Mouse (Mus musculus) macrophage (primary cell): ENCODE data around the gene Commd9. TPM values are rescaled to one million over a fixed set of nuclear protein-coding genes. Genes with fewer than 3 reads are reported as not detected.
A peak's percentile ranks its signal among the peaks of the same experiment; 100 is the strongest.

Experiments used
- H3K27ac ChIP-seq: fragments of 350-480 bp; formaldehyde crosslinking; 2 replicates; pipeline ENCODE4 v1.9.0; 2021
- H3K36me3 ChIP-seq: fragments of 350-480 bp; formaldehyde crosslinking; 2 replicates; pipeline ENCODE4 v1.9.0; 2021; ENCODE audit errors: inconsistent target
- H3K4me3 ChIP-seq: fragments of 350-480 bp; formaldehyde crosslinking; 2 replicates; pipeline ENCODE4 v1.9.0; 2021; ENCODE audit errors: inconsistent target
- H3K79me2 ChIP-seq: fragments of 350-480 bp; formaldehyde crosslinking; 2 replicates; pipeline ENCODE4 v1.9.0; 2021; ENCODE audit errors: inconsistent target
- WGBS: methylation state at CpG from one replicate; pipeline ENCODE4 v1.1.7; 2026; ENCODE audit warnings: inconsistent platforms; ENCODE audit not compliant: missing documents; 5-methylcytosine and 5-hydroxymethylcytosine counted together
- polyA plus RNA-seq: library from polyadenylated mRNA; stranded (reverse); fragments of 250-400 nt; gene quantifications from 3 replicates; pipeline ENCODE4 v1.2.4, GENCODE M21; 2018; ENCODE audit warnings: inconsistent platforms
- total RNA-seq, 78 experiments: library from RNA; depleted of rRNA; stranded (reverse); fragments of 250-400 nt; gene quantifications; 1 replicate in 9 of 78; 2 replicates in 24 of 78; 3 replicates in 43 of 78; 4 replicates in 2 of 78; pipeline ENCODE4 v1.2.4; 2018; ENCODE audit warnings: inconsistent platforms in 56 of 78

The Commd9 gene
- total RNA-seq (2018; cell fraction: chromatin; rRNA removed): 10 to 100 TPM; 10.0 to 56.0 (median 20.0) TPM
- total RNA-seq (2018; cell fraction: cytosol; rRNA removed): 10 to 100 TPM; 25.5 to 54.2 (median 42.0) TPM
- 10 to 100 TPM in 25 of 26 experiments, 1 to 10 TPM in 1; 9.2 to 51.3 (median 22.3) TPM for total RNA-seq (2018; cell fraction: nucleus; rRNA removed)
- 63.9 to 130 TPM (median 72.5 TPM) in 3 replicates for polyA plus RNA-seq

GRCm38 (mm10) chr2:101885768-101886438 lies at the start of gene Commd9:
Gene Commd9, plus strand, starts transcription at chr2:101886247.
- WGBS: 14% methylated on average over 20 of the region's 22 CpGs
- H3K27ac ChIP-seq: peak within 1 kb of the TSS; percentile 78
- peak within 1 kb of the TSS; percentile 96 for H3K4me3 ChIP-seq
- H3K79me2 ChIP-seq: peaks cover 48% of the 10 kb centered on the region
- H3K36me3 ChIP-seq: no peaks in the 10 kb centered on the region

- WGBS: 94% methylated on average over 7 of the region's 7 CpGs
- no peak overlapping the region for H3K4me3 ChIP-seq
- H3K36me3 ChIP-seq: no peaks in the 10 kb centered on the region
- H3K27ac ChIP-seq: no peak overlapping the region
- H3K79me2 ChIP-seq: no peaks in the 10 kb centered on the region
These were observed 43.3 kb upstream of the Commd9 start for GRCm38 (mm10) chr2:101842756-101843155.

- no peak overlapping the region for H3K4me3 ChIP-seq
- 83% methylated on average over 7 of the region's 7 CpGs for WGBS
- no peaks in the 10 kb centered on the region for H3K79me2 ChIP-seq
- H3K36me3 ChIP-seq: no peaks in the 10 kb centered on the region
- no peak overlapping the region for H3K27ac ChIP-seq
These were observed 31.3 kb upstream of the Commd9 start for GRCm38 (mm10) chr2:101854792-101855191.

DNA sequence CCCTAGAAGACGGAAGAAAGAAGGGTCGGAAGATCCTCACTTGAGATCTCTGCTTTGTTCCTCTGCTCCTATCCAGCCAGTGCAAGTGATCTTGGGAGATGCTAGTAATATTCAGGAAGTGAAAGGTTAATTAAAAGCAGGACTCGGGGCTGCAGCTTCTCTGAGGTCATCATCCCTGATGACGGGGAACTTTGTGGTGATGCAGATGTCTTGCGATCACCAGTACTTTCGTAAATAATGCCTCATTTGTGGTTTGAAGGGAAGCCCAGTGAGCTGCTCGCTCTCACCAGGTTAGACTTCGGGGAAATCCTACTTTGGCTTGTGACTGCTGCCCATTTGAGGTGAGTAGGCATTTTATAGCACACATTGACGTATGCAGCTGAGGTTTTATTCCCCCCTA lies 29.9 kb upstream of the Commd9 start:
- H3K36me3 ChIP-seq: no peaks in the 10 kb centered on the region
- no peak overlapping the region for H3K27ac ChIP-seq
- no peaks in the 10 kb centered on the region for H3K79me2 ChIP-seq
- WGBS: 54% methylated on average over 9 of the region's 9 CpGs
- H3K4me3 ChIP-seq: no peak overlapping the region

DNA sequence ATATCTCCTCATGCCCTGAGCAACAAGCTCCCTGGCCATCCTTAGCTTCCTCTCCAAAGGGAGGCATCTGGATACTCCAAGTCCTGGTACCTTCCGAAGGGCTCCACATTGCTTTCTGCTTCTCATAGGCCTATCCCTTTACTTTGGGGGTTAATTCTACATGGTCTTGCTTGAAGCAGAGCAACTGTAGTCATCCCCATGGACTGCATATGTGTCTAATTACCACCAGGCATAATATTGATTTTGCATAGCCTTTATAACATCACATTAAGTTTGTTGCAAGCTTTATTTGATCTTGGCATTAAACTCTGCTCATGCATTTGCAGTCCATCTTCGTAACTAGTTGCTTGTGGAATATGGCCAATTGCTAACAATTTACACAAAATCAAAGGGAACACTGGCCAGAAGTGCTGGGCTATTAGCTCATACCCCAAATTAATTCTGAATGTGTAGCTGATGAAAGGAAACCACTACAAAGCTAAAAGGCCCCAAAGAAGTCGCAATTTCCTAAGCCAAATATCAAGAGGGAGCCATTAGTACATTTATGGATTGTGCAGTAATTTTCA lies 25.0 kb upstream of the Commd9 start:
- Histone ChIP-seq H3K36me3 (no peaks in the 10 kb centered on the region), H3K4me3 (no peak overlapping the region), H3K27ac (no peak overlapping the region), H3K79me2 (no peaks in the 10 kb centered on the region)
- WGBS: 92% methylated on average over 3 of the region's 3 CpGs

GRCm38 (mm10) chr2:101862219-101863123 lies 23.6 kb upstream of the Commd9 start:
- Histone ChIP-seq H3K36me3 (no peaks in the 10 kb centered on the region), H3K27ac (no peak overlapping the region), H3K4me3 (no peak overlapping the region), H3K79me2 (no peaks in the 10 kb centered on the region)
- 81% methylated on average over 15 of the region's 15 CpGs for WGBS

DNA sequence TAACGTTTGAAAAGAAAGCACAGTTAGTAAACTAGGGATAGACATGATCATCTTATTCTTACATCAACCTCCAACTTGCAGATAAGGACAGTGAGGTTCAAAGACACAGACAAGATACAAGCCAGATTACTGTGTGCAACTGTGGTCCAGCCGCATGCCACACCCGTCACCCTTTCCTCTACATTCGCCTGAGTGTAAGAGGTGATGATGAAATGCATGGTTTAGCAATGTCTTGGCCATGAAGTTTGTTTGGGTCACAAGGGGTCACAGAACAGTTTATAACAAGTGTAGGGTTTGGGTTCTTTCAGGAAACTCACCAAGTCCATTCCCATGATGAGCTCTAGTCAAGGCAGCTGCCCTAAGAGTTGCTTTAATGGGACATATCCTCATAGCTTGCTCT lies 17.4 kb upstream of the Commd9 start:
- 37% methylated on average over 4 of the region's 4 CpGs for WGBS
- H3K4me3 ChIP-seq: no peak overlapping the region
- no peaks in the 10 kb centered on the region for H3K36me3 ChIP-seq
- H3K79me2 ChIP-seq: no peaks in the 10 kb centered on the region
- H3K27ac ChIP-seq: no peak overlapping the region

DNA sequence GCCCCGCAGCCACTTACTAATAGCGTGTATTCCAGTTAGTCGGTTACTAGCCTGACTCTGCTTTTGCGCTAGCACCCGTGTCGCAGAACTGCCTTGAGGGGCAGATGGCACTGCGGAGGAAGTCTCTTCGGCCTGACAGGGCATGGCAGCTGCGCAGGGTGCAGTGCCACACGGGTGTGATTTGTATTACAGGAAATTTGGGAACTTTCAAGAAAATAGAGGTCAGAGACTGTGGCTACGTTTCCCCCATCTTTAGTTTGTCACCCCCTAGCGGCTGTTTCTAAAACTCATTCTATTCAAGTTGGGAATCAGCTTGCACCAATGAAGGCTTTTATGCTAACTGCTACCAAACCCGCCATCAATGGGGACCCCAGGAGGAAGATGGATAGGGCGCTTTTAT lies 14.9 kb upstream of the Commd9 start:
- Histone ChIP-seq H3K79me2 (no peaks in the 10 kb centered on the region), H3K4me3 (no peak overlapping the region), H3K27ac (no peak overlapping the region), H3K36me3 (no peaks in the 10 kb centered on the region)
- 19% methylated on average over 14 of the region's 14 CpGs for WGBS

DNA sequence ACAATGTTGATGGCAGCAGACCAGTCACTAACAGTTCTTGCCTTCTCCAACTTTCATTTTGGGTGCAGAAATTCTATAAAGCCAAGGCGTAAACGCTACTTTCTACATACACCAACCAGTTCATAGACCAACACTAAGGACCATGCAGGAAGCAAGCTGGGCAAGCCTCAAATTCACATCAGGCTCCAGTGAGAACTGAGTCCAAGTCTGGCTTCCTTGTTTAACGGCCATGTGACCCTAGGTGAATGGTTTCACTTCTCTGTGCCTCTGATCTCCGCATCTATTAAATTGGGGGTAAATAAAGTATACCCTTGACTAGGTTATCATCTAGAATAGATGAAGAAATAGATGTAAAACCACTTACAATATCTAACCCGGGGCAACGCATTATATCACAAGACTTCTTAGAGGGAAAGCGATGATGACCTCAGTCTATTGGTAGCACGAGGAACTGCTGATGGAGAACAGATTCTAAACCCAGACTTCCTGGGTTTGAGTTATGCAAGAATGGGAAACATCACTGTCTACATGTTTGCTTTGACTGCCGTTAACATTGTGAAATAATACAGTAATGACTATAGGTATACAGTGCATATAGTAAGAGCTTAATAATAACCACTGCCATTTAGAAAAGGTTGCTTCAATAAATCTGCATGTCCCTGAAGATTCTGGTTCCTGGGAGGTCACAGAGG lies 4.4 kb upstream of the Commd9 start:
- no peak overlapping the region for H3K4me3 ChIP-seq
- no peaks in the 10 kb centered on the region for H3K36me3 ChIP-seq
- H3K79me2 ChIP-seq: peaks cover 5% of the 10 kb centered on the region
- WGBS: 26% methylated on average over 9 of the region's 9 CpGs
- peak overlapping the region; percentile 71 for H3K27ac ChIP-seq

- H3K79me2 ChIP-seq: peaks cover 19% of the 10 kb centered on the region
- H3K4me3 ChIP-seq: no peak within 1 kb of the TSS
- peak within 1 kb of the TSS; percentile 71 for H3K27ac ChIP-seq
- WGBS: 58% methylated on average over 3 of the region's 3 CpGs
- H3K36me3 ChIP-seq: no peaks in the 10 kb centered on the region
These were observed 3.0 kb upstream of the Commd9 start, which contains the start of gene Prr5l for GRCm38 (mm10) chr2:101882998-101883397. Gene Prr5l, minus strand, starts transcription at chr2:101883027.

GRCm38 (mm10) chr2:101884286-101884685 lies 1.8 kb upstream of the Commd9 start:
- H3K4me3 ChIP-seq: no peak overlapping the region
- H3K27ac ChIP-seq: no peak overlapping the region
- peaks cover 32% of the 10 kb centered on the region for H3K79me2 ChIP-seq
- no peaks in the 10 kb centered on the region for H3K36me3 ChIP-seq
- 100% methylated on average over 2 of the region's 2 CpGs for WGBS

DNA sequence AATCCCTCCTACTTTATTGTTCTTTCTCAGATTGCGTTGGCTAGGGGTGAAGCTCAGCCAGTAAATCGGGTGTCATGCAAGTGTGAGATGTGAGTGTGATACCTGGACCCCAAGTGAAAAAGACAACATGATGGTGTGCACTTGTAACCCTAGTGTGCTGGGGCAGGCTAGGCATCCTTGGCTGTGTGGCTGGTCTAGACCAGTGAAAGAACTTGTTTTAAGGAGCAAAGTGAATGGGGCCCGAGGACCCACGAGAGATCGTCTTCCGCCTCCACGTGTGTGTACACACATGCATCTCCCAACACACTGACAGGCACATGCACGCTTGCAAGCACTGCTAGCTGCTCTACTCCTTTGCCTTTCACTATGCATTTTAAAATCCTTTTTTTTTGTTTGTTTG lies 2.8 kb downstream of the Commd9 start:
- no peak overlapping the region for H3K27ac ChIP-seq
- no peaks in the 10 kb centered on the region for H3K36me3 ChIP-seq
- 91% methylated on average over 8 of the region's 8 CpGs for WGBS
- H3K79me2 ChIP-seq: peaks cover 78% of the 10 kb centered on the region
- H3K4me3 ChIP-seq: no peak overlapping the region

GRCm38 (mm10) chr2:101891143-101891542 lies 5.1 kb downstream of the Commd9 start:
- H3K27ac ChIP-seq: no peak overlapping the region
- no peak overlapping the region for H3K4me3 ChIP-seq
- H3K79me2 ChIP-seq: peaks cover 89% of the 10 kb centered on the region
- 72% methylated on average over 7 of the region's 7 CpGs for WGBS
- H3K36me3 ChIP-seq: no peaks in the 10 kb centered on the region

GRCm38 (mm10) chr2:101894126-101894525 lies 8.1 kb downstream of the Commd9 start:
- WGBS: 97% methylated on average over 3 of the region's 3 CpGs
- Histone ChIP-seq H3K27ac (no peak overlapping the region), H3K36me3 (peaks cover 18% of the 10 kb centered on the region), H3K79me2 (peaks cover 78% of the 10 kb centered on the region), H3K4me3 (no peak overlapping the region)
